Mouse (Mus musculus) CD4-positive, CD25-positive, alpha-beta regulatory T cell, adult 2 months (primary cell): ENCODE results near the gene Pfpl.

Experiments
- DNase-seq: peaks from one replicate; pipeline ENCODE4 v3.0.0-alpha.2; 2012; ENCODE audit warnings: low read depth, low spot score

The Pfpl gene

DNA sequence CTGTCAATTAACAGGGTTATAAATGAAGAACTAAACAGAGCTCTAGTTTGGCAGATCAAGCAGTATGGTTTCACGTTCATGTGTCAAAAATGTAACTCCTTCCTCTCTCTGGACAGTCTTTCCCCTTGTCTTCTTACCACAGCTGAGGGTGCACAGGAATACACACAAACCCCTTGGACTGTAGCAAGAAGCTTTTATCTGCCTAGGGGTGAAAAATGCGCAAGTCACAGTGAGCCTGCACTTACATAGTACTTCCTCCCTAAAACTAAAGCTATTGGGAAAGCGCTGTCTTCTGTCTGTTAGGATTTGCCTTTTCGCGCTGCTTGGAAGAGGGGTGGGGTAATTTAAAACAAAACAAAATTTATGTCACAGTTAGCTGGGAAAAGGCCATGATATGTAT is 36.4 kb downstream of the Pfpl start:
- no peak for DNase-seq

DNA sequence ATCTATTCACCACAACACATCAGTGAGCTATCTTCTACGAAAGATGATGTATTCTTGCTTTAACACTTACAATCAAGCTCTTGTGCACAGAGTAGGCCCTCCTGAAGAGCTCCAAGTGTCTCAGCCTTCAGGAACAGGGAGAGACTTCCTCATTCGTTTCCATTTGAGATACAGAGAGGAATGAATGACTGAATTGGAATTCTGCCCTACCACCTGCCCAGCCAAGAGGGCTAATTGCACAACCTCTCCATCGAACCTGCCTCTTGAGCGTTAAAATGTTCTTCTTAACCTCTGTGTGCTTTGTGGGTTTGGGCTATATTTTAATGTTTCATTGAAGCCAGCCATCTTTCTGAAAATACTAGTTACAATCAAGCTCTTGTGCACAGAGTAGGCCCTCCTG is 37.0 kb downstream of the Pfpl start:
- no peak for DNase-seq

DNA sequence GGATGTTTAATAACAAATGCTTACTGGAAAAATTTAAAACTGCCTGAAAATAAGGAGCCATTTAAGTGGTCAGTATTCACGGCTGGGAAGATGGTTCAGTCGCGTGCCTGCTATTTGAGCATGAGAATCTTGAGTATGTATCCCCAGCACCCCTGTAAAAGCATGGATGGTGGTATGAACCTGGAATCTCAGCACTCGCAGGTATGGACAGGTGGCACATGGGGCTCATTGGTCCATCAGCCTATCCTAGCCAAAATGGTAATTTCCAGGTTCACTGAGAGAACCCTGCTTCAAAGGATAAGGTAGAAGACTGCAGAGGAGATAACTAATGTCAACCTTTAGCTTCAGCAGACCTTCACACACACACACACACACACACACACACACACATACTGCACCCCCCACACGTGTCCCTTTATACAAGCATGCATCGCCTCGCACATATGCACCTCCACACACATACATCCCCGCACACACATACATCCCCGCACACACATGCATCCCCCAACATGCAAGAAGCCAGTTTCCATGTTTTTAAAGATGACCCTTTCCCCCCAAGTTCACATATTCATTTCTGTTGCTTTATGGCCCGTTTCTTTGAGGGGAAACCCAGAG is 37.9 kb downstream of the Pfpl start:
- no peak for DNase-seq

DNA sequence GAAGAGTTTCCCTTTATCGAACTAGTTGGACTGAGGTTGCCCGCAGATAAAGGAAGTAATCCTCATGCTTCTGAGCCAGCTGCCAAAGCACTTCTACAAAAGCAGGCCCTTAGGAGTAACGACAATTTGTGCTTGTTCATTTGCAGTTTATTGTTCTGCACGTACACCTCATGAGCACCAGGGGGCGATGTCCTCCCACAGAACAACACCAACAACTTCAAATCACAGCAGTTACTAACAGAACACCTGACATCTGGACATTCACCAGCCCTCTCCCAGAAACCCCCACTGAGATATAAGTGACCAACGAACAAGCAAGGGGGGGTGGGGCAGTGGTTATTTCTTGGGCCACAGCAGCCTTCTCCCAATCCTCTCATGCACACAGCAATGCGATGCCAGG is 38.5 kb downstream of the Pfpl start:
- DNase-seq: peak; percentile 86

DNA sequence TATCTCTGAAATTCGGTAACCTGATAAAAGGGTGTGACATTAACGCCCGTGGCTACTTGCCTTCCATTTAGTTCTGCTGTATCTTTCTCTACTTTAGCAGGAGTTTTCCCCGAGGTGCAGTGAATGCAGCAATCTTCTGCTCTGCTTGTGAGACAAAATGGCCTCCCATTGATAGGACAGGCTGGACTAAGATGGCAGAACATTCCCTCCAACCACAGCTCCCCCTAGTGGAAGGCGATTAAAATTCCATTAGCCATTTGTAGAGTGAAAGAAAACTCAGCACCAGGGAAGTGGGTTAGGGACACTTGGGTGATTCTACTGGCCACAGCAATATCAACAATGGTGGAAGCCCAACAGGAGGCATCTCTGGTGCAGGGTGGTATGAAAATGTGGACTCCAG is 39.7 kb downstream of the Pfpl start:
- peak; percentile 79 for DNase-seq

DNA sequence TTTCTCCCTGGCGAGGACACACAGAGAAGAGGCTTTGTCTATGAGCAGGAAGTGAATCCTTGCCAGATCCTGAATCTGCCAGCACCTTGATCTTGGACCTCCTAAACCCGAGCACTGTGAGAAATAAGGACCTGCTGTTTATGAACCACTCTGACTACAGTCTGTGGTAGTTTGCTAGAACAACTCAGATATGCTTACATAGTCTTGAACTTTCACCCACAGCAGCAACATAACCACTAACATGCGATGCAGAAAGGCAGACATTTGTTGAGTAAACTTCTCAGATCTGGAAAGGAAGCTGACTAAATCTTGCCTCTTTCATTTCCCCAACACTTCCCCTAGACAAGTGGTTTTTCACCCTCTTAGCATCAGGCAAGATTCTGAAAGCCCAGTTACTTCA is 44.2 kb downstream of the Pfpl start:
- peak; percentile 67 for DNase-seq

DNA sequence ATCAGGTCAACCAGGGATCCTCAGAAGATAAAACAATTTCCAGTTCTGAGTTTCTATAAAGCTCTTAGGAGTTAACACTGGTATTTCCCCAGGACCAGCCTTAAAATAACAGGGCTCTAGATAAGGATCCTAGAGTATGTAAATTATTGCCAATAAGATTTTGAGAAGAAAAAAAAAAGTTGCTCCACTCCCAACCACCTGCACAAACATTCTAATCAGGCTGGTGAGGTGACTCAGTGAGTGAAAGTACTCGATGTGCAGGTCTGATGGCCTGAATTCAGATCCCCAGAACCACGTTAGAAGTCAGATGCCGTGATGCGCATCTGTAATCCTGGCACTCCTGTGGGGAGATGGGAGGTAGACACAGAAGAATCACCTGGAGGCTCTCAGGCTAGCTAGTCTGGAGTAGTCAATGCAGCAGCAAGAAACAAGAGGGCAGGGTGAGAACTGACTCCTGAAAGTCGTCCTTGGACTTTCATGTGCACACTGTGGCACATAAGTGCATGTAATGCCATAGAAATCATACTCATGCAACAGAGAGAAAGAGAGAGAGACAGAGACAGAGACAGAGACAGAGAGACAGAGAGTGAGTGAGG is 44.8 kb downstream of the Pfpl start:
- DNase-seq: peak; percentile 39

DNA sequence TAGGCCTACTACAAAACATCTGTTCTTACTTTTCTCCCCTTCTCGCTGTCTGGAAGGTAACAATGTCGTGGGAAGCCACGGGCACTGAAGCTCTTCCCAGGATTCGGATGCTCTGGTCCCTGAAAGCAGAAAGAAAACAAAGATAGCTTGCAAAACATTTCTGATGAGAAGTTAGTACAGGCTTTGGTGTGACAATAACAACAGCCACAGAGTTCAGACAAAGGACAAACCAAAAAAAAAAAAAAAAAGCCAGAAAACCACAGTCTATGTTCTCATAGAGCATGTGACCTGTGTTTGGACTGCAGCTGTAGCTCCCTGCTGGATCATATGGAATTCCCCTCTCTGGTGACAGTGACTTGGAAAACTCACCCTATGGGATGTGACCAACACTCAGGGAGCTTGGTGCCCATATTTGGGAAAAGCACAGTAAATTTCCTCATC is 45.5 kb downstream of the Pfpl start:
- peak; percentile 66 for DNase-seq

DNA sequence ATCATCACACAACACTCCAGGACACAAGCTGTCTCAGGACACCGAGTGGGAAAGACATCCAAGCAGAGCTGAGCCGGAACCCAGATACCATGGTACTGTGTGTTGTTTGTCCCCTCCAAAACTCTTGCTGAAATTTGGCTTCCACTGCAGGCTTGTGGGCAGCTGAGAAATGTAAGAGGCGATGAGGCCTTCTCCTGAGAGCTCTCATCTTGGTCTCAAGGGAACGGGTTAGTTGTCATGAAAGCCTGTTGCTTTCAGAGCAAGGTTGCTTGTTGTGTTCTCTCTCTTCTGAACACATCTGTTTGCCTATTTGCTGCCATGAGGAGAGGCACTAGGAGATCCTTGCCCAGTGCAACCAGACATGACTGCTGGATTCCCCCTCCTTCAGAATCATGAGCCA is 46.2 kb downstream of the Pfpl start:
- peak; percentile 14 for DNase-seq

DNA sequence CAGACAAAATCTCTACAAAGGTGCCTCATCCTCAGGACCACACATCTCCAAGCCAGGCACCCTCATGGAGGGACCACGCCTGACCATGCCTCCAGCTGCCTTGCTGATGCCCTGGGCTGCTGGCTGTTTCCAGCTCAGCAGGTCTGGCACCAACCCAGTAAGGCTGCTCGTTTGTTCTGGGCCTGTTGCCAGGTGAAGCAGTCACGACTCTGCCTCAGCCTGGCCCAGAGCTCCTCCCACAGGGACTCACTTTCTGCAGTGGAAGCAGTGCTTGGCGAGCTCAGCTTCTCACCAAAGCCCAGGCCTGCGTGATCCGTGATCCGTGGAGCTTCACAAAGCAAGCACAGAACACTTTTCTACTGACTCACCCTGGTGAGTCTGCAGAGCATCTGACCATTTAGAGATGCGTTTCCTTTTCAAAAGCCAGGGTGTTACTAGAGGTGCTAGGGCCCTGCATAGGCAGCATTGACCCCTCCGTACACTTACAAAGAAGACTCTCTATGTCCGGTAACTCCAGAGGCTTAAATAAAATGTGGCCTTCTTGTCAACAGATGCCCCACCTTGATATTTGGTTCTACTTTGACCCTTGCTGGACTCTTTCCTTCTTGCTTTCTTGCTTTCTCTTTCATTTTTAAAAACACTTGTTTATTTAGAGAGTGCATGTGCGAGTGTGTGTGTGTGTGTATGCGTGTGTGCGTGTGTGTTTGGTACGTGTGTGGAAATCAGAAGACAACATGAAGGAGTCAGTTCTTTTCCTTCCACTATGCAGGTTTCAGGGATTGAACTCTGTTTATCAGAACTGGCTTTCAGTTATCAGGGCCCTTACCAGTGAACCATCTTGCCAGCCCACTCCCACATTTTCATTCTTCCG is 47.9 kb downstream of the Pfpl start:
- DNase-seq: peak; percentile 89

DNA sequence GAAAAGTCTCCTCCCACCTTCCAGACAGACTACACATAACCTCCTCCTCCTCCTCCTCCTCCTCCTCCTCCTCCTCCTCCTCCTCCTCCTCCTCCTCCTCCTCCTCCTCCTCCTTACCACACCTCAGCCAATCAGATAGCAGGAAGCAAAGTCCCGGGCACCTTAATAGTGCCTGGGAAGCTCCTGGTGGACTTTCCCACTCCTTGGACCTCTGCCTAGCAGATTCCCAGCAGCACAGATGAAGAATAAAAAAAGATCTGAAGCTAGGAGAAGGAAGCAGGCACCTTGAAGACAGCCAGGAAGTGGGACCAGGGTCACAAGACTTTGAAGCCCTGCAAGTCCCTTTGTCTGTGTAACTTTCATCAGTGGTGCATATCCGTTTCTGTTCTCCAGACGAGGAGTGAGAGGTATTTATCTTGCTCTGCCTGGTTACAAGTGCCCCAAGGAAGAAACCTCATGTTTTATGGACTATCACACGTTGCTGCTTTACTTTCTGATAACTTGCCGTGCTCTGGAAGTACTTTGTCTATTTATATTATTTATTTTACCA is 49.1 kb downstream of the Pfpl start:
- peak; percentile 74 for DNase-seq

DNA sequence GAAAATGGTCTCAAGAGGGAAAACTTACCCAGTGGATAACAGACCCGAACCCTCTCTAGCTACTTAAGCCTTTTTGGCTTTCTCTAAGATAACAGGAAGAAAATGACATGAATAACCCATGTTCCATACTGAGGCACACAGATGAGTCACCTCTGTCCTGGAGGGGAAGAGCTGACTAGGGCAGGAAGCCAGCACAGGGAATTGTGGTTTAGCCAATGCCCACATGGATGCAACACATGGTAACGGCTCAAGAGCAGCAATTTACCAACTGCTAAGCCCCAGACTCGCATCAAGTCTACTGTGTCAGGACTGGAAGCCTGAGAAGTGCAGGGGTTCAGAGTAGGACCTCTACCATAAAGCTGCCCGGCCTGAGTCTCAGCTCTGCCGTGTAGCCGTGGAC is 50.7 kb downstream of the Pfpl start:
- peak; percentile 16 for DNase-seq
